Mouse (Mus musculus): ENCODE data around the gene Drd1.

Gene Drd1

DNA sequence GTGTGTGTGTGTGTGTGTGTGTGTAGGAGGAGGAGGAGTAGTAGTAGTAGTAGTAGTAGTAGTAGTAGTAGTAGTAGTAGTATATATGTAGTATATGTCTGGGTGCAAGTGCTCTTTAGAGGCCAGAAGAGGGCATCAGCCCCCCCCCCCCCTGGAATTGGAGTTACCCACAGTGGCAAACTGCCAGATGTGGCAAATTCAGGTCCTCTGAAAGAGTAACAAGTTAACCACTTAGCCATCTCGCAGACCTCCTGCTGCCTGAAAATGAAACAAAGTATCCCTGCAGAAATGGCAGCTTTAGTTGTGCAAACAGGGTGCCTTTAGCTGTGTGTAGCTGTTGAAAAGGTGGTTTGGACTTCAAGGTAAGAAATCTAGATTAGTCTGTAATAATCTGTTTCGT, 18.0 kb upstream of the Drd1 start:
- in situ Hi-C loops (cut with MboI, MseI) = no loop called here

DNA sequence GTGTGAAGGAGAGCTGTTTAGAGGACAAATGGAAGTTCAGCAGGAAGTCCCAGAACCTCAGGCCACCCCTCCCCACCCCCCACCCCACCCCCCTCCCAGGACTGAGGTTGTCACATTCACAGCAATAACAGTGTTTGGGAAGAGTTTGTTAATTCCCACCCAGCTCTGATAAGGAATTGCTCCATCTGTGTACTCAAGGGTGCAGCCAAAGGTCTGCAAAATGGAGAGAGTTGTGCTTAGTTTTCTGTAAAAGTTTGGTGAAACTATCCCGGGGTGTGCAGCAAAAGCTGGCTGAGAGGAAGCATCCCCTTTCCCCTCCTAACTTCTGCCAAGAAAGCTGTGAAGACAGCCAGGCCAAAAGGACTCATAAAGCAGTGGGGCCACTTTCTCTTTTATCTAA, 17.6 kb upstream of the Drd1 start:
- in situ Hi-C loops (cut with MboI, MseI) = no loop called here

DNA sequence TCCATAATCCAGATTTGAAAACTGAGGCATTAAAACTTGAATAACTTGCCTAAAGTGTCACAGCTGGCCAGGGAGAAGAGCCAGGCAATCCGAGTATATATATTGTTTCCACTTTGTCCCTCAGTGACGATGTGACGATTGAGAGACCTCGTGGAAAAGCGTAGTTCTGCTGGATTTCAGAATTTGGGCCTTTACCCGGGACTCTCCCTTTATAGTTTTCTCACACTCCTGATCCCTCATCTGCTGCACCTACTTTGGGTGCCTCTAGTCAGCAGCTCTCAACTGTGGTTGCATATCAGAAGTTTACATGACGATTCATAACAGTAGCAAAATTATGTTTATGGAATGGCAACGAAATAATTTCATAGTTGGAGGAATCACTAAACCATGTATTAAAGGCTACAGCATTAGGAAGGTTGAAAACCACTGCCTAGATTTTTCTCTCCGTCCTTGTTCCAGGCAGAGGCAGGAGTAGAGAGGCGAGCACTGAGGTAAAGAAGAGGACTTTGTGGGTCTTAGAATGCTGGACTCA, 17.1 kb upstream of the Drd1 start:
- in situ Hi-C loops (cut with MboI, MseI) = no loop called here

DNA sequence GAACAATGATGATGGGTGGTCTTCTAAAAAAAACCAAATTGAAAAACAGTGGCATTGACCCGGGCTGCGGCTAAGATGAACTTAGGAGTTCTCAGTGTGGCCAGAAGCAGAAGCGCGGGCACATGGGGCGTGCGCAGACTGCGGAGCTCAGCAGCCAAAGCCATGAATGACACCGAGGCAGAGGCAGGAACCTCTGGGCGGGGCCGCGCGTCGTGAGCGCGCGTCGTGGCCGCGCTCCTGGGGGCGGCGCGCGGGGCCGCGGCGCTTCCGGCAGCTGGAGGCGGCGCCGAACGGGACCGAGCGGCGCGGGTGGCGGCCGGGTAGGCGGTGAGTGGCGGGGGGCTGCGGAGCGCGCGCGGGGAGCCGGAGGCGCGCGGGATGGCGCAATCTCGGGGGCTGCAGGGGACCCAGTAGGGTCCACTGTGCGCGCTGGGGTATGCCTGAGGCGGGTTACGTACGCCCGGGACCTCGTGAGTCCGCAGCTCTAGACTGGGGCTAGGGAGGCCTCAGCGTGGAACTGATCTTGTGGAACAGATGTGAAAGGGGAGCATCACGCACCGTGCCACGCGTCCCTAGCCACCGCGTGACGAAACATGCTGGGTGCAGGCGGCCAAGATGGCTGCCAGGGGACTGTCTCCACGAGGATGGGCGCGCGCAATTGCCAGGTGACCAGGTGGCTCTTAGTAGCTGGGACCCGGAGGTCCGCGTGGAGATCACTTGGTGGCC, 16.3 kb upstream of the Drd1 start, which contains the start of gene Sfxn1:
Gene Sfxn1, plus strand, starts transcription at position 264 of the 726 bp plus-strand sequence.
- in situ Hi-C loops (cut with MboI, MseI) = no loop called here

DNA sequence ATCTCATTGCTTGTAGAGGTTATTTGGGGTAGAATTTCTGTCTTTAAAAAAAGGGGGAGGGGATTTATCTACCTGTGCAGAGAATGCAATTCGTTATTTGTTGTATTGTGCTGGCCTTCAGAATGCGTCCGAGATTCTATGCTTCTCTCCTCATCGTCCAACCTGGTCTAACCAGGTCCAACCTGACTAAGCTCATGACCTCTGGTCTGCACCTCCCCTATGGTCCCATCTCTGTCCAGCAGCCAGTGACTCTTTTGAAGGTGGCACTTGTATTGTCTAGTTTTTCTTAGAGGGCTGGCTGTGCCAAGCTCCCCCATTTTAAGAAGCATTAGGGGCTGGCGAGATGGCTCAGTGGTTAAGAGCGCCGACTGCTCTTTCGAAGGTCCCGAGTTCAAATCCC, 15.5 kb upstream of the Drd1 start:
- in situ Hi-C loops (cut with MboI, MseI) = no loop called here

DNA sequence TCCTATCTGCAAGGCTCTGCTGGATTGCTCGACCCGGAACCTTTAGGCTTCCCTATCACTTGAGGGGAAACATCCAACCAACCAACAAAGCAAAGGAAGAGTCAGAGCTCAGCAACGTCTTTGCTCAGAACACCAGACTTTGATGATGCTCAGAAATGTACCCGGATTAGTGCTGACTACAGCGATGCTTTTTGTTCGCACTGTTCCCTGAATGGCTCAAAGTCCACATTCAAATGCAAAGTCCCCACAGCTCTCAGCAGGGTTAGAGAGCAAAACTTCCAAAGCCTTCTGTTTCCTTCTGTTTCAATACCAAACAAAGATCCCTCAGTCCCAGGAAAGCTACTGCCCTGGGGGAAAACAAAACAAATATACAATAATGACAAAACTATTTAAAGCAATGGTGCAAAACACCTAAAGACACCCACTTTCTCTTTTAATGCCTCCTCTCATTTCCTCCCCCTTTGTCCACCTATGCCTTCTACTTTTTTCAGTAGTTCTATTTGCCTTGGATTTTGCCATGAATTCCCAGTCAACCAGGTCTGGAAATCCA, 12.2 kb upstream of the Drd1 start:
- in situ Hi-C loops (cut with MboI, MseI) = no loop called here

DNA sequence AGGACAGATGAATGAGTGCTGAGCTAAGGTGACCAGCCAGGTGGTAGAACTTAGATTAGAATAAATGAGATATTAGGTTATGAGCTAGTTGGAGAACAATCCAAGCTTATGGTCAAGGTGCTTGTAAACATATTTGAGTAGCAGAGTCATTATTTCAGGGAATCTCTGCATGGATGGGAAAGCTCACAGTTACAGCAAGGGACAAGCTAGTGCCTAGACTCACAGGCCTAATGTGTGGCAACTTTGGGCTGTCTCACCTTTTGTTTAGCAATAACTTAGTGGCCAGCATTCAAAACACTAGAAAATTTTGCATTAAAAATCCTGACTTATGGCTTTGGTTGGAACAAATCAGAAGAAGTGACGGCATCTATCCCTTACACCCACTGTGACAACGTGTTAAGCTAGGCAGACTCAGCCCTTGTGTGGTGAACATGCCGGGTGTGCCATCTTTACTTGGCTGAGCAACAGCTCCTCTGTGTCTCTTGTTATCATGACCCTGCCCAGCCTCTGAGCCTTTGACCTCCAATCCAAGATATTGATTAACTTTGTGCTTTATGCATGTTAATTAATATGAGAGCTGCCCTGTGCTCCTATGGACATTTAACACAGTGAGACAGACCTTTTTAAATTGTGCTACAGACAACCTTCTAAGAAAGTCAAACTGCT, 10.7 kb upstream of the Drd1 start:
- in situ Hi-C loops (cut with MboI, MseI) = no loop called here

DNA sequence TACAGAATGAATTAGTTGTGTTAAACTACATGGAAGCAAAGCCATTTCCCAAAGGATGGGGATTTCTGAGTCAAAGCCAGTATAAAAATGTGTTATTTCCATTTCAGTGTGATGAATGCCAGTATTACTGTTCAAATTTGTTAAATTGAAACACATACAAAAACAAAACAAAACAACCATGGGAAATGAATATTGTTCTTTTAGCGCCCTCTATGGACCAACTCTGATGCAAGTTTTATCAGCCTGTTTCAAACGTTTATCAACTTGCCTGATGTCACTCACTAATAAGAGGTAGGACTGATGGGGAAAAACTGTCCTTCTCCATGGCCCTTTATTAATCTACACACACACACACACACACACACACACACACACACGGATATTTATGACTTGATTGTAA, 7.8 kb upstream of the Drd1 start:
- in situ Hi-C loops (cut with MboI, MseI) = no loop called here

DNA sequence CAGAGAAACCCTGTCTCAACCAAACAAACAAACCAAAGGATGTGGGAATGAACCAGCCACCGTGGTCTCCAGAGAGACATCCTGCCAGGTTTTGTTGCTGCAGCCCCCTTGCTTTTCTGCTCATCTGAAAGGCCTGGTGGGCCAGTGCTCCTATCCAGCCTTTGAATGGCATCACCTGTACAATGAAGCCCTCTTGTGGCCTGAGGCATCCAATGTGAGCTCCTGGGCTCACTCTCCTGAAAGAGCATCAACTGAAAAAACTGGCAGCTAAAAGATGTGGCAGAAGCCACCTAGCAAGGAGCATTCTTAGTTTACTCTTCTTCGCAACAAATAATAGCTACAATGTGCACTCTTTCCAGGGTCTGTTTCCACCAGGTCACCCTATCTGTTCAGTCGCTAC, 6.6 kb upstream of the Drd1 start:
- in situ Hi-C loops (cut with MboI, MseI) = no loop called here

DNA sequence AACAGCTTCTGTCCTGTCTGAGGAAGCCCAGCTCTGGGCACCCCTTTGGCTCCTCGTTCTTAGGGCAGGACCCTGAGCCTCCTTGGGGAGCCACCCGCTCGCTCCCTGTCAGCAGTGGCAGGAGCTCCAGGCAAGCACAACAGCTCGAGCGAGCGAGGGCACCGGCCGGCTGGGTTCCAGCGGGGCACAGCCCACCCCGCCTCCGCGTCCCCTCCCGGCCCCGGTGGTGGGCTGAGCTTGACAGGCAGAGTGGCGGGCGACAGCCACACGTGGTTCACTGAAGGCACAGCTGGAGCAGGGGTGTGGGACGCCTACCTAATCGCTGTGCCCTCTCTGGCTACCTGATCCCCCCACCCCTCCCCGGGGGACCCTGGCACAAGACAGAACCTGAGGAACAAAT, 543 bp downstream of the Drd1 start:
- in situ Hi-C loops (cut with MboI, MseI) = loop anchor here (5.0 kb wide), 1 partner anchor 273 kb away; no protein-coding TSS in a partner anchor

DNA sequence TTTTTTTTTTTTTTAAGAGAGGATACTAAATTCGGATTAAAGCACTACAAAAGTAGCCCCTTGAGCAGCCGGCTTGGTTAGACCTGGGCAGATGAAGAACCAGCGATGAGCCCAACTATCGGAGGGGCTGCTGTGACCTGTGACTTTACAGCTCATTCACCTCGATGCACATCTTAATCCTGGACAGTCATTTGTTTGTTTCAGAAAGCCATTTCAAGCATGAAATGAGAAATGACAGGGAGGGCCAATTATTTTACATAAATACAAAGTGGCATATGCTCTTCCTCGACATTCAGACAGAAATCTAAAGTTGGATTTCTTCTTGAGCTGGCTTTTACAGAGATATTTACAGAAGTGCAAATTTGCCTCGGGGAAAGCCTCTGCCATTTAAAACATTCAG, 3.9 kb downstream of the Drd1 start:
- in situ Hi-C loops (cut with MboI, MseI) = no loop called here

DNA sequence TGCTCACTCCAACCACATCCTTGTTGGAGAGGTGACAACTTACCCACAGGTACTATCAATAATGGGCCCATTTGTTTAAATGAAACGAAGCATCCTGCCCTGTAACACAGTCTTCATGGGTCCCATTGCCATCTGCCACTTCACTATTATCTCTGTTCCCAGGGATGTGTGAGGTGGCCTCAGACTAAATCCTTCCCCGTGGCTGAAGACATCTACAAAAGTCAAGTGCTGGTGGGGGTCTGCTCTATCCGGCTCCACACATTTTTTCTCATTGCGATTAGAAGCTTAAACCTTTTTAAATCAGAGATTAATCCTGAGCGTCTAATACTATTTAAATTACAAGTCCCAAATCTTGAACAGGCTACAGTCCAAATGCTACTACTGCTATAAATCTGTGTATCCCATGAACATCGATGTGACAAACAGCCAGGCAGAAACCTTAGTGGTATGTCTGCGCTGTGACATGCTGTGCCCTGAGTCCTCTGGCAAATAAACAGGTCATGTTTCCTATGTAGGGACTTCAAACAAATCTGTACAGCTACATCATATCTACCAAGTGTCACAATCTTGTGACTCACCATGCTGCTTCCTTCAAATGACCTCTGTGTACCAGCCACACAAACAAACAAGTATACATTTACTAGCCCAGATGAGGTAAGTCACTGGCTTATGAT, 6.7 kb downstream of the Drd1 start:
- in situ Hi-C loops (cut with MboI, MseI) = no loop called here

DNA sequence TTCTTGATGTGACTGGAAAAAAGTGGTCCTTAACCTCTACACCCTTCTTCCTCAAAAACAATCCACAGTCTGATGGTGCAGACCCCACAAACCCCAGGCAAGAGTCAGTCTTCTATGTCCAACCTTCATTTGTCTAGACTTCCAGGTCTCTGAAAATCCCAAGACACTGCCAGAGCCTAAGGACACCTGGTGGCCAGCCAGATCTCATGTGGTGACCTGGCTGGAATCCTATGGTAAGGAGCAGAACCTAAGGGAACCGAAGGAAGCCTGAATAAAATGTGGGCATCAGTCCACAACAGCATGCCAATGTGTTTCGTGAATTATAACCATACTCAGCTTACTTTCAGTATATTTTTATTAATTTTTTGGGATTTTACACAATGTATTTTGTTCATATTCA, 15.2 kb downstream of the Drd1 start:
- in situ Hi-C loops (cut with MboI, MseI) = no loop called here

DNA sequence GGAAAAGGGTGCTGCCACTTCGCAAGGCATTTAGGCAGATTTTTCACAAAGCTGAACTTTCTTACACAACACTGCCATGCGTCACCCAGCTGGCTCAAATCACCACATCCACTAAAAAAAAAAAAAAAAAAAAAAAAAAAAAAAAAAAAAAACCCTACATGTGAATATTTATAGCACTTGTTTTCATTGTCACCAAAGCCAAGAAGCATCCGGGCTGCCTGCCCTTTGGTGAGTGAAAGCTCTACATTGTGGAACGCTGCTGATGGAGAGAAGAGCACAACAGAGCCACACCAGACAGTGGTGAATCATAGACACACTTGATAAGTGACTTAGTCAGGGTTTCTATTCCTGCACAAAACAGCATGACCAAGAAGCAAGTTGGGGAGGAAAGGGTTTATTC, 17.6 kb downstream of the Drd1 start:
- in situ Hi-C loops (cut with MboI, MseI) = no loop called here

DNA sequence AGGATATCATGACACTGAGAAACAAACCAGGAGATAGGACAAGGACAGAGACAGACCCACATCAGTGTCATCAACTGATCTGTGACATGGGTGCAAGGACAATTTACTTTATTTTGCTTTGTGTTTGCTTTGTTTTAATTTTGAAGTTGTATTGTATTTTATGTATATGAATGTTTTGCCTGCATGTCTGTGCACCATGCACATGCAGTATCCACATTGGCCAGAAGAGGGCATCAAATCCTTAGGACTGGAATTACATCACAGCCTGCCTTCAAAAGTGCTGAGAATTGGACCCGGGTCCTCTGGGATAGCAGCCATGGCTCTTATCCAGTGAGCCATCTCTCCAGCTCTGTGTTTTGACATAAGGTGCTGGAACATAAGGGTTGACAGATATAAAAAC, 20.0 kb downstream of the Drd1 start:
- in situ Hi-C loops (cut with MboI, MseI) = no loop called here

DNA sequence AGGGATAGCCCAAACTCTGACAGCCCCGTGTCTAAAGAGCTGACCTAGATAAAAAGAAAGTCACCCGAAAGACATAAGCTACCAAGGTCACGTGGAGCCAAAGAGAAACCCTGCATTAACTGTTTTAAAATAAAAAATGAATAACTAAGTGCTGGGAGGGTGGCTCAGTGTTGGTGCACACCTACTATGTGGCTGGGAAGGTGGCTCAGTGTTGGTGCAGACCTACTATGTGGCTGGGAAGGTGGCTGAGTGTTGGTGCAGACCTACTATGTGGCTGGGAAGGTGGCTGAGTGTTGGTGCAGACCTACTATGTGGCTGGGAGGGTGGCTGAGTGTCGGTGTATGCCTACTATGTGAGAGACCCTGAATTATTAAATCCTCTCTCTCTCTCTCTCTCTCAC, 21.9 kb downstream of the Drd1 start:
- in situ Hi-C loops (cut with MboI, MseI) = no loop called here

DNA sequence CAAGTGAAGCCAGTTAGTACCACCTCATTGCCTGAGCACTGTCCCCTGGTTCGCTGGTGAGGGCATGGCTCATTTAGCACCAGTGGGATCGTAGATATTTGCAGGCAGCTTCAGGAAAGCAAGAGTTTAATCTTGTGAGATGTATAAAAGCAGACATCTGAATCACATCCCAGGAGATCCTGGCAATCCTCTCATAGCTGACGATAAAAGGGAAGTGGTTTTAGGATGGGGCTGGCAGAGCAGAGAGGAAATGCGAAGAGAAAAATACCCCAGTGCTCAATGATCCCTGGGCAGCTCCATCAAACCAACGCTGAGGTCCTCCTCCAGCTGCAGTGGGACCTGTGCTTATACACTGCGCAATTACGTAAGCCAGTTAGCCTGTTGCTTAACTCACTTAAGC, 28.4 kb downstream of the Drd1 start:
- in situ Hi-C loops (cut with MboI, MseI) = no loop called here

DNA sequence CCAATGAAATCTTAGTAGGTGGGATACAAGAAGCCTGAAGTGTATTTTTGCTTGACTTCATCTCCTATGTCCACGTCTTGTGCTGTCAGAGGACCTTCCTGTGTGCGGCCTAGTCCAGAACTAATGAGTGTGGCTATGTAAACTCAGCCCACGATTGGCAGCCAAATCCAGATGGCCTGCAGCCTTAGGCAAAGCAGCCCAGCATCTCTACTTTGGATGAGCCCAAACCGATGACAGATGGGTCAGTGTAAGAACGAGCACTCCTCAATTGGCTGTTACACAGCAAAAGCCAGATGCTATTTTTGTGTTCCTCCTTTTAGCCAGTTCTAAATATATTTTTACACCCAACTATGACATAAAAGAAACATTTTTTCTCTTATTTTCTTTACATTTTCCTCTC, 32.2 kb downstream of the Drd1 start:
- in situ Hi-C loops (cut with MboI, MseI) = no loop called here

DNA sequence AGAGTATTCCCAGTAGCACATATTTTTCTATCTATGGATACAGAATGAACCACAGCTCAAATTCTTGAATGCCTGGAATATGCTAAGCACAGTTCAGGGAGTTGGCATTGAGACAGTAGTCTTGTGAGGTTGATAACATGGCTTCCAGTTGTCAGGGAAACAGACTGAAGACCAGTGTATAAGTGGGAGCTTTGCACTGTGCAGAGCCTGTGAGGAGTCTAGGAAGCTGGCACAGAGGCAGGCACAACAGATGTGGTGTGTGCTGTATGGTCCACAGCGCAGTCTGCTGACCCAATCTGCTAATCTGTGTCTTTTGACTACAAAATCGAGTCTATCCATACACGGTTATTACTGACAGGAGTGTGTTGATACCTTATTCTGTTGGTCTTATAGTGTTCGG, 46.8 kb downstream of the Drd1 start:
- in situ Hi-C loops (cut with MboI, MseI) = no loop called here
